Mouse (Mus musculus) testis, adult 2 months (tissue): ENCODE data around the gene Axdnd1.

Experiments
- CTCF ChIP-seq: fragments of 200-500 bp; IDR thresholded peaks from 2 replicates; pipeline ENCODE4 v1.5.1; 2012; ENCODE audit warnings: low read depth, mild to moderate bottlenecking, inconsistent platforms, low read length, moderate library complexity; ENCODE audit not compliant: control insufficient read depth, insufficient read depth, insufficient replicate concordance
- POLR2A ChIP-seq: fragments of 200-500 bp; IDR thresholded peaks from 2 replicates; pipeline ENCODE4 v1.6.1; 2012; ENCODE audit warnings: low read depth, mild to moderate bottlenecking, inconsistent platforms, low read length, moderate library complexity; ENCODE audit not compliant: control insufficient read depth

DNA sequence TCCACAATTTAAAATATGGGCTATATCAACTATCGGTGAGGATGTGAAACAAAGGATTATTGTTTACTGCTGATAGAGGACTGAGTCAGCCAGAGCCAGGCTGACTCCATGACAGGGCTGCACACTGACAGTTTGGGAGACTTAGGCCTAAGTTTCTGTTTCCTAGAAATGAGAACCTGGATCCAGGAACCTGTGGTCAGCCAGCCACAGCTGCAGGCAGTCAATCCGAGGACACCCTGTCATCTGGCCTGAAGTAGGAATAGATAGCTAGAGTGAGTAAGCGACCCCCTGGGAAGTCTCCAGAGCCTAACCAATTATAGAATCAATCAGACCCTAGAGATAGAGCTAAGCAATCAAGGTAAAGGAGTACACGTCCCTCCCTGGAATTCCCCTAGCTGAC is 76.5 kb downstream of the Axdnd1 start:
- TF ChIP-seq CTCF = no peak
- TF ChIP-seq POLR2A = no peak
